Mouse (Mus musculus) intestine, embryonic 15.5 days (tissue): Measurements from ENCODE around the gene Eif3m. TPM values are rescaled to one million over a fixed set of nuclear protein-coding genes. Genes with fewer than 3 reads are reported as not detected.
A peak's percentile ranks its signal among the peaks of the same experiment; 100 is the strongest.

Experiments
- ATAC-seq: fragments of 200-750 bp; cut with Nextera tagmentation; 2 replicates; pipeline ENCODE4 v1.8.0; 2017; ENCODE audit warnings: moderate TSS enrichment, moderate library complexity
- H3K27ac ChIP-seq: fragments of 300-500 bp; sonication (generic); 2 replicates; pipeline ENCODE4 v1.5.1; 2015; ENCODE audit warnings: mild to moderate bottlenecking, inconsistent platforms
- H3K27me3 ChIP-seq: fragments of 300-500 bp; sonication (generic); replicated peaks from 2 replicates; pipeline ENCODE4 v1.6.1; 2015; ENCODE audit warnings: inconsistent platforms
- H3K36me3 ChIP-seq: fragments of 300-500 bp; sonication (generic); 2 replicates; pipeline ENCODE4 v1.6.1; 2015; ENCODE audit warnings: inconsistent platforms
- H3K4me1 ChIP-seq: fragments of 300-500 bp; sonication (generic); replicated peaks from 2 replicates; pipeline ENCODE4 v1.6.1; 2015; ENCODE audit warnings: inconsistent platforms
- H3K4me2 ChIP-seq: fragments of 300-500 bp; sonication (generic); replicated peaks from 2 replicates; pipeline ENCODE4 v1.6.1; 2015; ENCODE audit warnings: mild to moderate bottlenecking, inconsistent platforms
- H3K4me3 ChIP-seq: fragments of 300-500 bp; sonication (generic); replicated peaks from 2 replicates; pipeline ENCODE4 v1.5.1; 2015; ENCODE audit warnings: inconsistent platforms
- H3K9ac ChIP-seq: fragments of 300-500 bp; sonication (generic); 2 replicates; pipeline ENCODE4 v1.6.1; 2015; ENCODE audit warnings: inconsistent platforms
- H3K9me3 ChIP-seq: fragments of 300-500 bp; sonication (generic); 2 replicates; pipeline ENCODE4 v1.6.1; 2016; ENCODE audit warnings: inconsistent platforms
- WGBS: fragments of 180-500 bp; shearing (Covaris S2); methylation state at CpG from one replicate; pipeline ENCODE4 v1.1.7; 2015; 5-methylcytosine and 5-hydroxymethylcytosine counted together
- polyA plus RNA-seq: library from polyadenylated mRNA; unstranded; fragments of >200 nt; fragmentation: Nextera tagmentation; extraction: Ambion mirVana; gene quantifications from 2 replicates; pipeline ENCODE4 v1.2.1, GENCODE M21; 2015

The Eif3m gene
- polyA plus RNA-seq: 253 and 266 TPM in 2 replicates

- WGBS: under 1% methylated on average over 25 of the region's 25 CpGs
Measured at GRCm38 (mm10) chr2:105016967-105017287, at the start of gene Eif3m. Gene Eif3m, minus strand, starts transcription at chr2:105017080.

GRCm38 (mm10) chr2:105062741-105063372 lies 46.0 kb upstream of the Eif3m start:
- WGBS: 48% methylated on average over 7 of the region's 7 CpGs
- Histone ChIP-seq H3K9me3 (no peaks in the 10 kb centered on the region), H3K27ac (no peak overlapping the region), H3K9ac (no peak overlapping the region), H3K36me3 (no peaks in the 10 kb centered on the region), H3K4me2 (no peak overlapping the region), H3K4me3 (no peak overlapping the region), H3K4me1 (no peaks in the 10 kb centered on the region), H3K27me3 (no peaks in the 10 kb centered on the region)
- ATAC-seq: no peak

More at GRCm38 (mm10) chr2:105016967-105017287, at the start of gene Eif3m:
- H3K9me3 ChIP-seq: no peaks in the 10 kb centered on the region
- H3K4me1 ChIP-seq: 0 out of 2 replicates have a peak, but pooled peaks cover 2% of the 10 kb centered on the region
- peaks cover 9% of the 10 kb centered on the region for H3K36me3 ChIP-seq
- H3K4me2 ChIP-seq: peak within 1 kb of the TSS; percentile 77
- peak within 1 kb of the TSS; percentile 89 for H3K4me3 ChIP-seq
- H3K9ac ChIP-seq: peak within 1 kb of the TSS; percentile 95
- peak within 1 kb of the TSS; percentile 75 for H3K27ac ChIP-seq
- peak; percentile 100 for ATAC-seq
- no peaks in the 10 kb centered on the region for H3K27me3 ChIP-seq

GRCm38 (mm10) chr2:105058577-105059116 lies 41.8 kb upstream of the Eif3m start:
- no peak overlapping the region for H3K9ac ChIP-seq
- no peak overlapping the region for H3K4me3 ChIP-seq
- no peaks in the 10 kb centered on the region for H3K9me3 ChIP-seq
- no peaks in the 10 kb centered on the region for H3K27me3 ChIP-seq
- no peak overlapping the region for H3K4me2 ChIP-seq
- no peak overlapping the region for H3K27ac ChIP-seq
- ATAC-seq: peak; percentile 34; the same call in 1 of the 2 replicates
- no peaks in the 10 kb centered on the region for H3K4me1 ChIP-seq
- no peaks in the 10 kb centered on the region for H3K36me3 ChIP-seq
- WGBS: 65% methylated on average over 7 of the region's 7 CpGs

GRCm38 (mm10) chr2:105055529-105055928 lies 38.6 kb upstream of the Eif3m start:
- no peak overlapping the region for H3K4me3 ChIP-seq
- no peaks in the 10 kb centered on the region for H3K36me3 ChIP-seq
- no peak overlapping the region for H3K4me2 ChIP-seq
- 41% methylated on average over 1 of the region's 1 CpGs for WGBS
- no peak overlapping the region for H3K27ac ChIP-seq
- H3K27me3 ChIP-seq: no peaks in the 10 kb centered on the region
- H3K4me1 ChIP-seq: no peaks in the 10 kb centered on the region
- ATAC-seq: peak; percentile 83
- no peak overlapping the region for H3K9ac ChIP-seq
- no peaks in the 10 kb centered on the region for H3K9me3 ChIP-seq

GRCm38 (mm10) chr2:105048301-105048700 lies 31.4 kb upstream of the Eif3m start:
- H3K4me3 ChIP-seq: no peak overlapping the region
- H3K9ac ChIP-seq: no peak overlapping the region
- no peaks in the 10 kb centered on the region for H3K36me3 ChIP-seq
- ATAC-seq: no peak
- no peaks in the 10 kb centered on the region for H3K4me1 ChIP-seq
- no peaks in the 10 kb centered on the region for H3K9me3 ChIP-seq
- no peaks in the 10 kb centered on the region for H3K27me3 ChIP-seq
- 39% methylated on average over 1 of the region's 1 CpGs for WGBS
- H3K4me2 ChIP-seq: no peak overlapping the region
- H3K27ac ChIP-seq: no peak overlapping the region

GRCm38 (mm10) chr2:105043152-105043551 lies 26.3 kb upstream of the Eif3m start:
- 56% methylated on average over 4 of the region's 4 CpGs for WGBS
- ATAC-seq: no peak
- H3K4me3 ChIP-seq: no peak overlapping the region
- H3K4me2 ChIP-seq: no peak overlapping the region
- H3K27ac ChIP-seq: no peak overlapping the region
- H3K4me1 ChIP-seq: no peaks in the 10 kb centered on the region
- no peaks in the 10 kb centered on the region for H3K36me3 ChIP-seq
- no peaks in the 10 kb centered on the region for H3K27me3 ChIP-seq
- H3K9ac ChIP-seq: no peak overlapping the region
- no peaks in the 10 kb centered on the region for H3K9me3 ChIP-seq

- Histone ChIP-seq H3K9ac (no peak overlapping the region), H3K36me3 (no peaks in the 10 kb centered on the region), H3K27ac (no peak overlapping the region), H3K9me3 (no peaks in the 10 kb centered on the region), H3K4me1 (no peaks in the 10 kb centered on the region), H3K4me2 (no peak overlapping the region), H3K27me3 (no peaks in the 10 kb centered on the region), H3K4me3 (no peak overlapping the region)
- ATAC-seq: no peak
- 66% methylated on average over 4 of the region's 4 CpGs for whole genome bisulfite sequencing
Measured at GRCm38 (mm10) chr2:105040859-105041258, 24.0 kb upstream of the Eif3m start.

- no peak for ATAC-seq
- H3K27ac ChIP-seq: no peak overlapping the region
- H3K9ac ChIP-seq: no peak overlapping the region
- no peak overlapping the region for H3K4me2 ChIP-seq
- H3K4me3 ChIP-seq: no peak overlapping the region
- H3K27me3 ChIP-seq: no peaks in the 10 kb centered on the region
- H3K9me3 ChIP-seq: no peaks in the 10 kb centered on the region
- H3K4me1 ChIP-seq: no peaks in the 10 kb centered on the region
- WGBS: 90% methylated on average over 5 of the region's 5 CpGs
- no peaks in the 10 kb centered on the region for H3K36me3 ChIP-seq
Measured at GRCm38 (mm10) chr2:105038879-105039278, 22.0 kb upstream of the Eif3m start.

- ATAC-seq: no peak
- no peaks in the 10 kb centered on the region for H3K27me3 ChIP-seq
- no peak overlapping the region for H3K27ac ChIP-seq
- no peak overlapping the region for H3K9ac ChIP-seq
- H3K4me1 ChIP-seq: no peaks in the 10 kb centered on the region
- H3K9me3 ChIP-seq: no peaks in the 10 kb centered on the region
- H3K4me2 ChIP-seq: no peak overlapping the region
- no peaks in the 10 kb centered on the region for H3K36me3 ChIP-seq
- WGBS: 73% methylated on average over 7 of the region's 7 CpGs
- H3K4me3 ChIP-seq: no peak overlapping the region
Measured at GRCm38 (mm10) chr2:105037956-105038569, 21.2 kb upstream of the Eif3m start.

- Histone ChIP-seq H3K27ac (no peak overlapping the region), H3K9ac (no peak overlapping the region), H3K36me3 (no peaks in the 10 kb centered on the region), H3K27me3 (no peaks in the 10 kb centered on the region), H3K9me3 (no peaks in the 10 kb centered on the region), H3K4me1 (no peaks in the 10 kb centered on the region), H3K4me2 (no peak overlapping the region), H3K4me3 (no peak overlapping the region)
- WGBS: 72% methylated on average over 11 of the region's 11 CpGs
- no peak for ATAC-seq
Measured at GRCm38 (mm10) chr2:105036401-105037070, 19.7 kb upstream of the Eif3m start.

GRCm38 (mm10) chr2:105035985-105036384 lies 19.1 kb upstream of the Eif3m start:
- no peaks in the 10 kb centered on the region for H3K36me3 ChIP-seq
- H3K27me3 ChIP-seq: no peaks in the 10 kb centered on the region
- no peak overlapping the region for H3K9ac ChIP-seq
- WGBS: 52% methylated on average over 11 of the region's 11 CpGs
- H3K4me1 ChIP-seq: no peaks in the 10 kb centered on the region
- H3K4me3 ChIP-seq: no peak overlapping the region
- no peaks in the 10 kb centered on the region for H3K9me3 ChIP-seq
- no peak for ATAC-seq
- no peak overlapping the region for H3K27ac ChIP-seq
- H3K4me2 ChIP-seq: no peak overlapping the region

- H3K4me1 ChIP-seq: no peaks in the 10 kb centered on the region
- no peaks in the 10 kb centered on the region for H3K36me3 ChIP-seq
- H3K27me3 ChIP-seq: no peaks in the 10 kb centered on the region
- no peaks in the 10 kb centered on the region for H3K9me3 ChIP-seq
- no peak overlapping the region for H3K9ac ChIP-seq
- ATAC-seq: no peak
- 86% methylated on average over 3 of the region's 3 CpGs for WGBS
- H3K4me2 ChIP-seq: no peak overlapping the region
- H3K27ac ChIP-seq: no peak overlapping the region
- no peak overlapping the region for H3K4me3 ChIP-seq
Measured at GRCm38 (mm10) chr2:105034084-105034483, 17.2 kb upstream of the Eif3m start.
